Mouse (Mus musculus): ENCODE data around the gene Smurf2. TPM values are rescaled to one million over a fixed set of nuclear protein-coding genes. Genes with fewer than 3 reads are reported as not detected.

Smurf2 gene
- polyA plus RNA-seq, 2 experiments: 21.2 to 22.1 TPM

DNA sequence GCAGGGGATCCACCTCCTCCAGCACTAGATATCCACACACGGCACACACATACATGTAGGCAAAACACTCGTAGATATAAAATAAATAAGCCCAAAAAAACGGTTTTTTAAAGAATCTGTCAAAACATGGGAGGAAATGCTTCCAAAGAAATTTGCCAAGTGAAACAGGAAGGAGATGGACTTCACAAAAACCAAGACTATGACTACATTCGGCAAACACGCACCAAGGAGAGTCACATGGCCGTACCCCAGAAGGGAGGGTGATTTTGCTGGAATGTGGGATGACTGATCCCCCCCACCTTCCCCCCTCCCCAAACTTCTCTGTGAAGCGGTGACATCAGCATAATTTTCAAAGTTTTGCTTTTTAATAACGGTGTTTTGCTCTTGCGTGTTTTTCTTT is 33.6 kb upstream of the Smurf2 start:
- 0 out of 2 replicates have a peak, but pooled peaks cover 2% of the 10 kb centered on the region for H3K4me1 ChIP-seq (ENCODE audit: control insufficient read depth, insufficient read depth, low read length)
- H3K9me3 ChIP-seq (ENCODE audit: control insufficient read depth, low read length): no peaks in the 10 kb centered on the region
- WGBS: 73% methylated on average over 9 of the region's 9 CpGs
- H3K27me3 ChIP-seq (ENCODE audit: control insufficient read depth, insufficient read depth, low read length): no peaks in the 10 kb centered on the region
- no peak overlapping the region for H3K9ac ChIP-seq (ENCODE audit: low read depth, low read length, severe bottlenecking)
- H3K4me3 ChIP-seq (replicated peaks; ENCODE audit: low read length): no peak overlapping the region
- no peak overlapping the region for H3K27ac ChIP-seq (replicated peaks; ENCODE audit: low read depth, low read length)
- no peak for TF ChIP-seq POLR2A (IDR thresholded peaks at IDR 0.05; ENCODE audit: borderline replicate concordance, extremely low read depth, insufficient read depth, insufficient read length)
- no peaks in the 10 kb centered on the region for H3K36me3 ChIP-seq (ENCODE audit: control insufficient read depth, insufficient read depth, low read length)
- ATAC-seq (ENCODE audit: low FRiP score, low read depth) (no peak), DNase-seq (ENCODE audit: low spot score) (no peak)
- H3K4me2 ChIP-seq (replicated peaks; ENCODE audit: low read depth, low read length, severe bottlenecking): no peak overlapping the region

DNA sequence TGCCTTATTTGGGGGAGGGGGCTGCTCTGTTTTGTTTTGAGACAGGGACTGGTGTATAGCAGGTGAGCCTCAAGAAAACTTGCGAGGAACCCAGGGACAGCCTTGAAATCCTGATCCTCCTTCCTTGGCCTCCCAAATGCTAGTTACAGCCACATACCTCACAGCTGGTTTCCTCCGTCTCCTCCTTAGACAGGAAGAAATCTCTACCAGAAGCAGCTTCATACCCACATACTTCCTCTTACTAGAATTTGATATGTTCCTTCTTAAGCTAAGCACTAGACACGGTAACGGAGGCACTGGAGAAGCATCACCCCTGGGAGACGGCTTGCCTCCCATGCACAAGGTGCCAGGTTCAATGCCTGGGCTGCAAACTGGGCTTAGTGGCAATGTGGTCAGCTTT is 16.8 kb upstream of the Smurf2 start:
- WGBS: 84% methylated on average over 5 of the region's 5 CpGs
- no peaks in the 10 kb centered on the region for H3K36me3 ChIP-seq (ENCODE audit: control insufficient read depth, insufficient read depth, low read length)
- no peak for TF ChIP-seq POLR2A (IDR thresholded peaks at IDR 0.05; ENCODE audit: borderline replicate concordance, extremely low read depth, insufficient read depth, insufficient read length)
- H3K27me3 ChIP-seq (ENCODE audit: control insufficient read depth, insufficient read depth, low read length): no peaks in the 10 kb centered on the region
- no peak overlapping the region for H3K4me2 ChIP-seq (replicated peaks; ENCODE audit: low read depth, low read length, severe bottlenecking)
- no peaks in the 10 kb centered on the region for H3K4me1 ChIP-seq (ENCODE audit: control insufficient read depth, insufficient read depth, low read length)
- H3K9me3 ChIP-seq (ENCODE audit: control insufficient read depth, low read length): no peaks in the 10 kb centered on the region
- H3K9ac ChIP-seq (ENCODE audit: low read depth, low read length, severe bottlenecking): no peak overlapping the region
- no peak overlapping the region for H3K27ac ChIP-seq (replicated peaks; ENCODE audit: low read depth, low read length)
- H3K4me3 ChIP-seq (replicated peaks; ENCODE audit: low read length): no peak overlapping the region
- no peak for ATAC-seq (ENCODE audit: low FRiP score, low read depth)
- no peak for DNase-seq (ENCODE audit: low spot score)

DNA sequence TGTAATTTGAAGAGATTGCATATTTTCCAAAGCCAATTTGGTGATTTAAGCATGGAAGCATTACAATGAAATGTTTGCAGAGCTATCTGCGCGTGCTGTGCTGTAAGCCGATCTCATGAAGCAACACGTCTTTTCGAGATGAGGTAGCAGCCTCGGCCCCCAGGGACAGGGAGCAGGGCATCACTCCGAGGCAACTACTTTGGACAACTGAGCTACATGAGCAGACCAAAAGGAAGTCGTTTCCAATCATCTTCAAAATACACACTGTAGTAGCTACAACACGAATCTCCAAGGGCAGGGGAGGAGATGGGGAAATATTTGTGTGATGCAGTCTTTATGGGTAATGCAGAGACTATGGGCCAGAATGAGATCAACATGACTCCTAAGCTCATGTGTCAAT is 9.9 kb upstream of the Smurf2 start:
- no peak overlapping the region for H3K4me3 ChIP-seq (replicated peaks; ENCODE audit: low read length)
- 68% methylated on average over 9 of the region's 9 CpGs for WGBS
- no peak overlapping the region for H3K27ac ChIP-seq (replicated peaks; ENCODE audit: low read depth, low read length)
- H3K9ac ChIP-seq (ENCODE audit: low read depth, low read length, severe bottlenecking): no peak overlapping the region
- no peaks in the 10 kb centered on the region for H3K9me3 ChIP-seq (ENCODE audit: control insufficient read depth, low read length)
- no peak for DNase-seq (ENCODE audit: low spot score)
- H3K4me2 ChIP-seq (replicated peaks; ENCODE audit: low read depth, low read length, severe bottlenecking): no peak overlapping the region
- no peak for ATAC-seq (ENCODE audit: low FRiP score, low read depth)
- no peaks in the 10 kb centered on the region for H3K27me3 ChIP-seq (ENCODE audit: control insufficient read depth, insufficient read depth, low read length)
- H3K36me3 ChIP-seq (ENCODE audit: control insufficient read depth, insufficient read depth, low read length): no peaks in the 10 kb centered on the region
- TF ChIP-seq POLR2A (IDR thresholded peaks at IDR 0.05; ENCODE audit: borderline replicate concordance, extremely low read depth, insufficient read depth, insufficient read length): no peak
- no peaks in the 10 kb centered on the region for H3K4me1 ChIP-seq (ENCODE audit: control insufficient read depth, insufficient read depth, low read length)

DNA sequence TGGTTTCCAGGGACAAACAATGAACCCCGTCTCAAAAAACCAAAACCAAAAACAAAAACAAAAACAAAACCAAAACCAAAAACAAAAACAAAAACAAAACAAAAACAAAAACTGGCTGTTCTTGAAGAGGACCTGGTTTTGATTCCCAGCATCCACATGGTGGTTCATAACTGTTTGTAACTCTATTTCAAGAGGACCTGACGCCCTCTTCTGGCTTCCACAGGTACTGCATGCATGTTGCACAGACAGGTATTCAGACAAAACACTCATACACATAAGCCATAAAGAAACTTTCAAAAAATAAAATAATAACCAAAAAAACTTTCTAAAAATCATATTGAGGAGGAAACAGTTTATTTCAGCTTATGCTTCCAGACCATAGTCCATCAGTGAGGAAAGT is 8.4 kb upstream of the Smurf2 start:
- no peaks in the 10 kb centered on the region for H3K36me3 ChIP-seq (ENCODE audit: control insufficient read depth, insufficient read depth, low read length)
- H3K27ac ChIP-seq (replicated peaks; ENCODE audit: low read depth, low read length): no peak overlapping the region
- H3K4me1 ChIP-seq (ENCODE audit: control insufficient read depth, insufficient read depth, low read length): no peaks in the 10 kb centered on the region
- 56% methylated on average over 2 of the region's 2 CpGs for WGBS
- H3K9me3 ChIP-seq (ENCODE audit: control insufficient read depth, low read length): no peaks in the 10 kb centered on the region
- H3K4me2 ChIP-seq (replicated peaks; ENCODE audit: low read depth, low read length, severe bottlenecking): no peak overlapping the region
- H3K27me3 ChIP-seq (ENCODE audit: control insufficient read depth, insufficient read depth, low read length): no peaks in the 10 kb centered on the region
- H3K4me3 ChIP-seq (replicated peaks; ENCODE audit: low read length): no peak overlapping the region
- H3K9ac ChIP-seq (ENCODE audit: low read depth, low read length, severe bottlenecking): no peak overlapping the region
- TF ChIP-seq POLR2A (IDR thresholded peaks at IDR 0.05; ENCODE audit: borderline replicate concordance, extremely low read depth, insufficient read depth, insufficient read length): no peak
- ATAC-seq (ENCODE audit: low FRiP score, low read depth): no peak
- DNase-seq (ENCODE audit: low spot score): no peak

DNA sequence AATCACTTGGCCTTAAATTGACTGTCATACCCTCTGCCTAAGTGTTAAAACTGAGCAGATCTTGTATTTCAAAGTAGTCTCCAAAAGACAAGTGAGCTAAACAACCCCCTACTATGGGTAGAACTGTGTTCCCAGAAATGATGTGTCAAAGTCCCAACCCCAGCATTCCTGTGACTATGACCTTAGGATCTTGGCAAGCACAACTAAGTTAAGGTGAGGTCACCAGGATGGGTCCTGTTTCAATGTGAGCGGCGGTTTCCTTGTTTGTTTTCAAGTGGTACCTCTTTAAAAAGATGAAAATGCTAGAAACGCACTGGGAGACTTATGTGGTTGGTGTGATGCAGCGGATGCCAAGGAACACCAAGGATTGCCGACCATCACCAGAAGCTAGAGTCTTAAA is 7.4 kb upstream of the Smurf2 start:
- H3K4me1 ChIP-seq (ENCODE audit: control insufficient read depth, insufficient read depth, low read length): no peaks in the 10 kb centered on the region
- H3K4me3 ChIP-seq (replicated peaks; ENCODE audit: low read length): no peak overlapping the region
- H3K9me3 ChIP-seq (ENCODE audit: control insufficient read depth, low read length): no peaks in the 10 kb centered on the region
- H3K4me2 ChIP-seq (replicated peaks; ENCODE audit: low read depth, low read length, severe bottlenecking): no peak overlapping the region
- no peak for DNase-seq (ENCODE audit: low spot score)
- ATAC-seq (ENCODE audit: low FRiP score, low read depth): no peak
- TF ChIP-seq POLR2A (IDR thresholded peaks at IDR 0.05; ENCODE audit: borderline replicate concordance, extremely low read depth, insufficient read depth, insufficient read length): no peak
- H3K27me3 ChIP-seq (ENCODE audit: control insufficient read depth, insufficient read depth, low read length): no peaks in the 10 kb centered on the region
- no peak overlapping the region for H3K27ac ChIP-seq (replicated peaks; ENCODE audit: low read depth, low read length)
- H3K36me3 ChIP-seq (ENCODE audit: control insufficient read depth, insufficient read depth, low read length): no peaks in the 10 kb centered on the region
- 94% methylated on average over 5 of the region's 5 CpGs for WGBS
- H3K9ac ChIP-seq (ENCODE audit: low read depth, low read length, severe bottlenecking): no peak overlapping the region

DNA sequence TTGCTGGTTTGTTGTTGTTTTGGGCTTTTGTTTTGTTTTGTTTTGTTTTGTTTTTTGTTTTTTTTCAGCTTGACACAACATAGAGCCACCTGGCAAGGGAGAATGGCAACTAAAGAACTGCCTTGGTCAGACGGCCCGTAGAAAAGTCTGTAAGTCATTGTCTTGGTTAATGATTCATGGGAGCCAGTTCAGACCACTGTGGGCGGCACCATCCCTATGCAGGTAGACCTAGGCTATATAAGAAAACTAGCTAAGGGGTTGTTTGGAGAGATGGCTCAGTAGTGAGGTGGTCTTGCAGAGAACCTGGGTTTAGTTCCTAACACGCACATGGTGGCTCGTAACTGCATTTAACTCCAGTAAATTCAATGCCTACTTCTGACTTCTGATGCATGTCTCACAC is 6.7 kb upstream of the Smurf2 start:
- no peak overlapping the region for H3K4me2 ChIP-seq (replicated peaks; ENCODE audit: low read depth, low read length, severe bottlenecking)

More for the DNA sequence above, 6.7 kb upstream of the Smurf2 start:
- no peak overlapping the region for H3K27ac ChIP-seq (replicated peaks; ENCODE audit: low read depth, low read length)
- no peak for TF ChIP-seq POLR2A (IDR thresholded peaks at IDR 0.05; ENCODE audit: borderline replicate concordance, extremely low read depth, insufficient read depth, insufficient read length)
- H3K36me3 ChIP-seq (ENCODE audit: control insufficient read depth, insufficient read depth, low read length): no peaks in the 10 kb centered on the region
- WGBS: 98% methylated on average over 5 of the region's 5 CpGs
- H3K4me1 ChIP-seq (ENCODE audit: control insufficient read depth, insufficient read depth, low read length): no peaks in the 10 kb centered on the region
- DNase-seq (ENCODE audit: low spot score): no peak
- H3K27me3 ChIP-seq (ENCODE audit: control insufficient read depth, insufficient read depth, low read length): no peaks in the 10 kb centered on the region
- no peak for ATAC-seq (ENCODE audit: low FRiP score, low read depth)
- no peak overlapping the region for H3K4me3 ChIP-seq (replicated peaks; ENCODE audit: low read length)
- no peak overlapping the region for H3K9ac ChIP-seq (ENCODE audit: low read depth, low read length, severe bottlenecking)
- H3K9me3 ChIP-seq (ENCODE audit: control insufficient read depth, low read length): no peaks in the 10 kb centered on the region

All from limb, embryonic 14.5 days (tissue).